ENCODE assay signal across 9 mouse cellular contexts in the genomic region with DNA sequence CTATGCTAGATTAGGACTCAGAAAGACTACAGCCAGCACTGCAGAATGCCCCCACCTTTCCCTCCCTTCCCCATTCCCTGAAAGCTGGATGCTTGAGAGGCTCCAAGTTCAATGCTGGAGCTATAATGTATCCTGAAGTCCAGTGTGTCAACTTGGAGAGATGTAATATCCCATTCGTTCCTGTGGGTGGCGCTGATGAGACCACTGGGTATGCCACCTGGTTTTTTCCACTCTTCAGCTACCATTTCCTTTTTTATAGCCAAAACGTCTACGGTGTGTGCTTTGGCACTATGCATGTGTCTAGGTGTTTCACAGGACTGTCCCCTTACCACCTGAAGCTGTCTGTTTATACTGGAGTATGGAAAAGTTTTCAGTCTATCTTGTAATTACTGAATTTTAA. TPM values are rescaled to one million over a fixed set of nuclear protein-coding genes. Genes with fewer than 3 reads are reported as not detected.
DNase-seq lines count a peak whose midpoint lies in the region.
"Had no signal": no experiment of that assay in that cellular context is flagged by ENCODE, and none has a peak within 500 bp of the region (broad histone marks: within the 10 kb centered on the region; RNA-seq: fewer than 3 reads in every experiment).

No protein-coding gene starts in this region.

- DNase-seq in kidney, postnatal 4 days: peak; percentile 12 to 30
- no peak for DNase-seq in kidney, postnatal 10 days
- peak; percentile 24 for DNase-seq in thymus, postnatal 14 days
- no peak for DNase-seq in thymus, postnatal 10 days (ENCODE audit: low spot score in 2 of 2)
- DNase-seq in brain, adult 2 months (ENCODE audit: low read depth, low spot score): peak; percentile 50
- DNase-seq in thymus, postnatal 4 days: peak; percentile 59
- DNase-seq in left cerebral cortex, adult 8-10 months (ENCODE audit: low spot score in 2 of 2): no peak
- DNase-seq in adrenal gland, postnatal 25 days: no peak
- DNase-seq: heart, adult 11 months had no signal

RNA-seq across cellular contexts. Expression of gene Ngb, which starts 14.0 kb away (rescaled TPM):
- total RNA-seq in left cerebral cortex, adult 8-10 months (2022): 10 to 100 TPM in 1 of 4 experiments, 1 to 10 TPM in 3; 7.1 to 10.4 (median 8.5) TPM
- 1.3 TPM in 2 replicates for total RNA-seq in adrenal gland, postnatal 25 days (2021)

RNA-seq across cellular contexts. Expression of gene Gstz1, which starts 58.6 kb away (rescaled TPM):
- total RNA-seq in left cerebral cortex, adult 8-10 months (2022): 10 to 100 TPM; 52.3 to 58.4 (median 55.2) TPM
- 106 and 112 TPM in 2 replicates for total RNA-seq in adrenal gland, postnatal 25 days (2021)

RNA-seq across cellular contexts. Expression of gene Pomt2, which starts 59.4 kb away (rescaled TPM):
- 10 to 100 TPM; 18.3 to 19.6 (median 19.1) TPM for total RNA-seq in left cerebral cortex, adult 8-10 months (2022)
- 13.7 and 17.7 TPM in 2 replicates for total RNA-seq in adrenal gland, postnatal 25 days (2021)

Comparison
In these comparisons a context has a peak if more than half of its experiments do, and no peak if none do; other contexts are left out.
1. DNase-seq: peak in kidney, postnatal 4 days (2 of 2), thymus, postnatal 14 days (single experiment), brain, adult 2 months (single experiment) and thymus, postnatal 4 days (single experiment); none in kidney, postnatal 10 days (single experiment), thymus, postnatal 10 days (0 of 2), left cerebral cortex, adult 8-10 months (0 of 2) and adrenal gland, postnatal 25 days (single experiment).